Mouse (Mus musculus) embryonic facial prominence, embryonic 10.5 days (tissue): ENCODE data around the gene Hap1. TPM values are rescaled to one million over a fixed set of nuclear protein-coding genes. Genes with fewer than 3 reads are reported as not detected.
"Not testable (repeated sequence)": the region's sequence is repeated elsewhere in the genome, so short reads cannot be mapped to it uniquely, and the experiment has no call there.

Experiments
- DNase-seq: peaks from one replicate; pipeline ENCODE4 v3.0.0-alpha.2; 2017; ENCODE audit warnings: low spot score
- H3K27ac ChIP-seq: fragments of 300-500 bp; sonication (generic); replicated peaks from 2 replicates; pipeline ENCODE4 v1.5.1; 2016; ENCODE audit warnings: mild to moderate bottlenecking
- H3K27me3 ChIP-seq: fragments of 300-500 bp; sonication (generic); replicated peaks from 2 replicates; pipeline ENCODE4 v1.6.1; 2016; ENCODE audit warnings: low read depth, mild to moderate bottlenecking; ENCODE audit not compliant: poor library complexity, severe bottlenecking
- H3K36me3 ChIP-seq: fragments of 300-500 bp; sonication (generic); replicated peaks from 2 replicates; pipeline ENCODE4 v1.6.1; 2016; ENCODE audit warnings: mild to moderate bottlenecking, moderate library complexity
- H3K4me1 ChIP-seq: fragments of 300-500 bp; sonication (generic); 2 replicates; pipeline ENCODE4 v1.6.1; 2016
- H3K4me3 ChIP-seq: fragments of 300-500 bp; sonication (generic); 2 replicates; pipeline ENCODE4 v1.5.1; 2016; ENCODE audit warnings: mild to moderate bottlenecking, moderate library complexity
- H3K9me3 ChIP-seq: fragments of 300-500 bp; sonication (generic); 2 replicates; pipeline ENCODE4 v1.6.1; 2016; ENCODE audit warnings: mild to moderate bottlenecking
- WGBS: fragments of 180-500 bp; shearing (Covaris S2); methylation state at CpG from one replicate; pipeline ENCODE4 v1.1.7; 2016; 5-methylcytosine and 5-hydroxymethylcytosine counted together
- polyA plus RNA-seq: library from polyadenylated mRNA; unstranded; fragments of >200 nt; fragmentation: Nextera tagmentation; extraction: Ambion mirVana; gene quantifications from 2 replicates; pipeline ENCODE4 v1.2.1, GENCODE M21; 2016

Hap1 gene
- polyA plus RNA-seq, 1 experiment from 2014 or later: 14.0 TPM

DNA sequence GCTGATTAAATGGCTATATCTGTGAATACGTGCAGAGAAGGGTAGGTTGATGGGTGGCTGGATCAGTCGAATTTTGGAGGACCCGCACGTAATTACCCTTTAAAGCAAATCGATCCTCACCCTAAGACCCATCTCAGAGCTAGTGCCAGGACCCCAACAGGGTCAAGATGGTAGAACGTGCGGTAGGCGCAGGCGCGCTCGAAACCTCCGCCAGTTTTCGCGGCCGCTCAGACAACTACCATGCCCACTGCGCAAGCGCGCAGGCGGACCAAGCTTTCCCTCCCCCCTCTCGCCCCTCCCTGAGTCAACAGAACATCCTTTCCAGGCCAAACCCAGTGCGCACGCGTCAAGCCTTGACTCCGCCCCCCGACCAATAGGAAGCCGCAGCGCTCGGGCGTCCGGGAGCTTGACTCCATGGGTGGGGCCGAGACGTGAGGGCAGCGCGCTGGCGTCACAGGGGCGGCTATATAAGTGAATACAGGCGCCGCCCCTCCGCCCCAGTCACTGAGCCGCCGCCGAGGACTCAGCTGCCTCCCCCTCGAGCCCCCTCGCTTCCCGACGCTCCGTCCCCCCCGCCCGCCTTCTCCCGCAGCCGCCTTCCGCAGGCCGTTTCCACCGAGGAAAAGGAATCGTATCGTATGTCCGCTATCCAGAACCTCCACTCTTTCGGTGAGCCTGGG, 36.3 kb downstream of the Hap1 start, which contains the start of gene Eif1:
Eif1 (plus strand) TSS at position 394 of the 680 bp plus-strand sequence.
- H3K4me3 ChIP-seq: peak within 1 kb of the TSS; percentile 92
- WGBS: under 1% methylated on average over 58 of the region's 58 CpGs
- H3K9me3 ChIP-seq: no peaks in the 10 kb centered on the region
- H3K36me3 ChIP-seq: peaks cover 24% of the 10 kb centered on the region
- H3K27me3 ChIP-seq: no peaks in the 10 kb centered on the region
- peak within 1 kb of the TSS; percentile 99 for H3K27ac ChIP-seq
- peaks cover 3% of the 10 kb centered on the region for H3K4me1 ChIP-seq
- DNase-seq: peak; percentile 100

DNA sequence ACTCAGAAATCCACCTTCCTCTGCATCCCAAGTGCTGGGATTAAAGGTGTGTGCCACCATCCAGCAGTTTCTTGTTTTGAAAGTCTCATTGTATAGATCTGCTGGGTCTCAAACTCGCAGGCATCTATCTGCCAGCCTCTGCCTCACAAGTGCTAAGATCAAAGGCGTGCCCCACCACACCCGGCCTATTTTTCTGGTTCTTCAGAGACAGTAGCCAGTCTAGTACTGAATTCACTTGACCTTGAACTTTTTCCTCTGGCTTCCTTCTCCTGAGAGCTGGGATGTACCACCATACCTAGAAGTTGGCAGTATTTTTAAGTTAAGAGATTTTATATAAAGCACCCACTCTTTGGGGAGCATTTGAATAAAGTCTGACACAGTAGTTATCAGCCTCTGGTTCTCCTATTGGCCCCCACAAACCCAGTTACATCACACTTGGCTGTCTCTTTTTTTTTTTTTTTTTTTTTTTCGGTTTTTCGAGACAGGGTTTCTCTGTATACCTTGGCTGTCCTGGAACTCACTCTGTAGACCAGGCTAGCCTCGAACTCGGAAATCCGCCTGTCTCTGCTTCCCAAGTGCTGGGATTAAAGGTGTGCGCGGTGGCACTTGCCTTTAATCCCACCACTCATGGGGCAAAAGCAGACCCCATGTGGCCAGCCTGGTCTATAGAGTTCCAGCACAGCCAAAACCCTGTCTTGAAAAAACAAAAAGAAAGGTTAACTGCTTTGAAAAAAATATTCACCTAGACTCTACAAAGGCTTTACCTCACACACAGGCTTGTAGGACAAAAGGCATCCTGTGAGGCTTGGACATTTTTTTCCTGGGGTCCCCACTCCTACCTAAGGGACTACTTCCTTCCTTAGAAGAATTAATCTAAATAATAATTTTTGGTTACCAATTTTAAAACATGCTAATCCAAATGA, 37.1 kb downstream of the Hap1 start:
- WGBS: 88% methylated on average over 10 of the region's 10 CpGs
- Histone ChIP-seq H3K27me3 (no peaks in the 10 kb centered on the region), H3K9me3 (no peaks in the 10 kb centered on the region), H3K4me3 (peak overlapping the region; percentile 92), H3K36me3 (peaks cover 24% of the 10 kb centered on the region), H3K4me1 (peaks cover 3% of the 10 kb centered on the region), H3K27ac (peak overlapping the region; percentile 99)
- DNase-seq: no peak

DNA sequence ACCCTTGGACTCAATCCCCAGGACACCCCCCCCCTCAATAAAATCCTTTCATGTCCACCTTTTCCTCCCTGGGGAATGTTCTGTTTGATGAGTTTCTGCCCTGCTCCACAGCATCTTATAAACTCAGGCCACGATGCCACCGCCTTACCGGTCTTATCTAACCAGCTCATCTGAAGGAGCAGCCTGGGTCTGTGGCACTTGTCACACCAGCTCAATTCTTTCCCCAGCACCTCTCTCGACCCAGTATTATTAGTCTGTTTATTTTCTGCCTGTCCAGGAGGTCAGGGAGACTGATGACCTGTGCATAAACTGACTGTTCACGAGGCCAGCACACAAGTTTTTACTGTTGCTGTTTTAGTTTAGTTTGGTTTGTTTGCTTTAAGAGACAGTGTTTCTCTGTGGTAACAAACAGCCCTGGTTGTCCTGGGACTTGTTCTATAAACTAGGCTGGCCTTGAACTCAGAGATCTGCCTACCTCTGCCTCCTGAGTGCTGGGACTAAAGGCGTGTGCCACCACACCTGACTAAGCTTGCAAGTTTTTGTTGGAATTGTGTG, 38.0 kb downstream of the Hap1 start:
- DNase-seq: no peak
- Histone ChIP-seq H3K27ac (no peak overlapping the region), H3K4me1 (peaks cover 3% of the 10 kb centered on the region), H3K36me3 (peaks cover 24% of the 10 kb centered on the region), H3K9me3 (no peaks in the 10 kb centered on the region), H3K27me3 (no peaks in the 10 kb centered on the region), H3K4me3 (no peak overlapping the region)
- WGBS: 73% methylated on average over 6 of the region's 6 CpGs

DNA sequence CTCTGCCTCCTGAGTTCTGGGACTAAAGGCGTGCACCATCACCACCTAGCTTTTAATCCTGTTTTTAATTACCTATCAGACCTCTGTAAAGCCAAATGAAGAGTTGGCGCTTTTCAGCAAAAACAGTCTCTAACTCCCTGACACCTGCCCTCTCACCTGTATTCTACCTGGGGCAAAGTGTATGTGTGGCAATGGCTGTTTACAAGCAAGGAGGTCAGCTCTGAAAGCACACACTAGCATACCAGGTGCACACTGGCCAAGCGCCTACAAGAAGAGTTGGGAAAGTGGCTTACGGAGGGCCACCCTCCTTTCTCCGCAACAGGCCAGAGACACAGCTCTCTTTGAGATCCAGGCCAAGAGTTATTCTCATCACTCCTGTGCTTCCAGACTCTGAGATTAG, 40.5 kb downstream of the Hap1 start:
- no peak overlapping the region for H3K27ac ChIP-seq
- H3K4me3 ChIP-seq: no peak overlapping the region
- DNase-seq: no peak
- H3K4me1 ChIP-seq: peaks cover 7% of the 10 kb centered on the region
- WGBS: 90% methylated on average over 5 of the region's 5 CpGs
- peaks cover under 1% of the 10 kb centered on the region; the same call in 1 of the 2 replicates for H3K36me3 ChIP-seq
- no peaks in the 10 kb centered on the region for H3K27me3 ChIP-seq
- H3K9me3 ChIP-seq: no peaks in the 10 kb centered on the region

DNA sequence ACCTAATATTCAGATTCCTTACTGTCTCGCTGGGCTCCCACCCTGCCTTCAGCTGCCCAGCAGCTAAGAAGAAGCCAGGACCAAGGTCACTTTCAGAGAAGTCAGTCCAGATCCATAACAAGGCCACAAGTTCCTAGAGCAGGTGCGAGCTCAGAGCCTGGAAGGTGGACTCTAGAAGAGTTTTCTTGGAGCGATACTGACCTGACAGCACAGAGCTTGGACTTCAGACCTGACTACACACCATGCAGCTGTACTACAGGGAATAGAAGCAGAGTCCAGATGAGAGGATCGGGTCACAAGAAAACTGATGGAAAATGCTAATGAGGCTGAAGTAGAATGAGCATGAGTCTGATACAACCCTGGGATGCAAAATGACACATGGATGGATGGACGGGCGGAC, 42.5 kb downstream of the Hap1 start:
- Histone ChIP-seq H3K4me3 (no peak overlapping the region), H3K36me3 (no peaks in the 10 kb centered on the region), H3K4me1 (peaks cover 7% of the 10 kb centered on the region), H3K9me3 (no peaks in the 10 kb centered on the region), H3K27ac (no peak overlapping the region), H3K27me3 (no peaks in the 10 kb centered on the region)
- no peak for DNase-seq
- 91% methylated on average over 6 of the region's 6 CpGs for WGBS

DNA sequence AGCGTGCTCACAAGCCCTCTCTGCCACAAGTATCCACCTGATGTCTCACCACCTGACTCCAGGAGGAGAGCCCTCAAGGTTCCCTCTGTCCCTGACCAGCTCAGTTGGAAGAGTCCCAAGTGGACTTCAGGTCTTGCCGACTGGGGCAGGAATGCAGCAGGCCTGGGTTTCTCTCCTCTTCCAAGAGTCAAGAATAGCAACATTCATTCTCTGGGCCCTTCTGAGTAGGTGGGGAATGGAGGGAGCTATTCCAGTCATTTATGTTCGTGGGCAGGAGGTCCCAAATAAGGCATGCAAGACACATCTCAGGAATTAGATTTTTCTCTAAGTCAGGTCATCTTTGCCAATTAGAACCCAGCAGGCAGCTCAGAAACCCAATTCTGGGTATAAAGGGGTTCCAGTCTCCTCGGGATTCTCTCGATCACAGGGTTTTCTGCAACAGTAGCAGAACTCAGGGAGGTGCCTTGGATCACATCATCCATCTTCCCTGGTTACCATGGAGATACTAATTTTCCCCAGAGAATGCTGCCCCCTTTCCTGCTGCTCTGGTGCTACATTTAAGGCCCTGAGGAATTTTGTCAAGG, 43.7 kb downstream of the Hap1 start:
- no peak for DNase-seq
- no peak overlapping the region for H3K27ac ChIP-seq
- no peaks in the 10 kb centered on the region for H3K27me3 ChIP-seq
- no peak overlapping the region for H3K4me3 ChIP-seq
- H3K9me3 ChIP-seq: no peaks in the 10 kb centered on the region
- no peaks in the 10 kb centered on the region for H3K36me3 ChIP-seq
- WGBS: 47% methylated on average over 5 of the region's 5 CpGs
- H3K4me1 ChIP-seq: peaks cover 7% of the 10 kb centered on the region

DNA sequence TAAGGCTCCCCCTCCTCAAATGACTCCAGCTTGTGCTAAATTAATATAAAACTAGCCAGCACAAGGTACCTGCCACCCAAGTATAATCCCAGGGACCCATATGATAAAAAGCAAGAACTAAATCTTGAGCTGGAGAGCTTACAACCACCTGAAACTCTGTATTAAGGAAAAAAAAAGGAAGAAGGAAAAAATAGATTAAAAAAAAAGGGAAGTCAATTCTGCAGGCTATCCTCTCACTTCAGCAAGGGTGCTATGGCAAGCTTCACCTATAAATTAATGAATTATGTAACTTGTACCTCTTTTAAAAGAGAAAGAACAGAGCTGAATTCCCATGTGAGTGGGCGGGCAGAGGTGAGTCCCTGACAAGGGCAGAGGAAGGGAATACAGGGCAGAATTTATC, 44.3 kb downstream of the Hap1 start:
- H3K27ac ChIP-seq: no peak overlapping the region
- H3K36me3 ChIP-seq: no peaks in the 10 kb centered on the region
- no peak overlapping the region for H3K4me3 ChIP-seq
- H3K4me1 ChIP-seq: peaks cover 7% of the 10 kb centered on the region
- no peaks in the 10 kb centered on the region for H3K9me3 ChIP-seq
- H3K27me3 ChIP-seq: no peaks in the 10 kb centered on the region
- no peak for DNase-seq
- WGBS: 81% methylated on average over 1 of the region's 1 CpGs

DNA sequence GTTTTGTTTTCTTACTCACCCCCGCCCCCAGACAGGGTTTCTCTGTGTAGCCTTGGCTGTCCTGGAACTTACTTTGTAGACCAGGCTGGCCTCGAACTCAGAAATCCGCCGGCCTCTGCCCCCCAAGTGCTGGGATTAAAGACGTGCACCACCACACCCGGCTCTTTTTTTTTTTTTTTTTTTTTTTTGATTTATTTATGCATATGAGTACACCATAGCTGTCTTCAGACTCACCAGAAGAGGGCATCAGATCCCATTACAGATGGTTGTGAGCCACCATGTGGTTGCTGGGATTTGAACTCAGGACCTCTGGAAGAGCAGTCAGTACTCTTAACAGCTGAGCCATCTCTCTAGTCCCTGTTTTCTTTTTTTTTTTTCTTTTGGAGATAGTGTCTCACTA, 47.3 kb downstream of the Hap1 start:
- WGBS: 88% methylated on average over 6 of the region's 6 CpGs

DNA sequence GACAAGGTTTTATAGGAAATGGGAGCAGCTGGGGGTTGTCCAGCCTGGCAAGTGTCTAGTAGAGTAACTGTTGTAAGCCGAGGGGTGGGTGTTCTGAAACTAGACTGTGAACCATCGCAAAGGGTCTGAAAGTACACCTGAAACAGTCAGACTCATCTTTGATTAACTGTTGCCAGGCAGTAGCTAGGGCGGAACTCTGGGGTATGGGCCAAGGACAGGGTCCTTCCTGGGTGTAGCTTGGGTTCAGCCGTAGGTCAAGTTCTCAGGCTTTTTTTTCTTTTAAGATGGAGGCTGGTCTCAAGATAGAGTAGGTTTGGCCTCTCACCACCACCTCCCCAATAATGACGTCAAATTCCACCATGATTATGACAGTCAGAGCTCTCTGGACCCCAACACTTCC, 48.0 kb downstream of the Hap1 start:
- Histone ChIP-seq H3K9me3 (no peaks in the 10 kb centered on the region), H3K4me1 (peaks cover 7% of the 10 kb centered on the region), H3K27ac (no peak overlapping the region), H3K36me3 (no peaks in the 10 kb centered on the region), H3K4me3 (no peak overlapping the region), H3K27me3 (no peaks in the 10 kb centered on the region)
- no peak for DNase-seq
- 90% methylated on average over 5 of the region's 5 CpGs for WGBS

More for the DNA sequence above, 47.3 kb downstream of the Hap1 start:
- not testable (repeated sequence) for H3K9me3 ChIP-seq, H3K27ac ChIP-seq, H3K27me3 ChIP-seq, H3K4me3 ChIP-seq, H3K4me1 ChIP-seq, H3K36me3 ChIP-seq, DNase-seq

DNA sequence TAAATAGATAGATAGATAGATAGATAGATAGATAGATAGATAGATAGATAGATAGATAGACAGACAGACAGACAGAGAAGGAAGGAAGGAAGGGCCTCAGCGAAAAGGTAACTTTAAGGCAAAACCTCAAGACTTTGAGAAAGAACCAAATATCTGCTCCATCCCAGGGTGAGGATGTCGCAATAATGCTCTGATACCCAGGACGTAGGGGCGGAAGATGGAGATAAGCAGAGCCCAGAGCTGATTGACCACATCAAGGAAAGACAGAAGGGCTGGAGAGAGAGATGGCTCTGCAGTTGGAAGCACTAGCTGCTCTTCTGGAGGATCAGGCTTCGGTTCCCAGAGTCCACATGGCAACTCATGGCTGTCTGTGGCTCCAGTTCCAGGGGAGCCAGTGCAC, 54.6 kb downstream of the Hap1 start:
- peaks cover 4% of the 10 kb centered on the region for H3K4me1 ChIP-seq
- H3K36me3 ChIP-seq: no peaks in the 10 kb centered on the region
- H3K27me3 ChIP-seq: peaks cover 3% of the 10 kb centered on the region; the same call in 1 of the 2 replicates
- 91% methylated on average over 5 of the region's 5 CpGs for WGBS
- H3K4me3 ChIP-seq: no peak overlapping the region
- H3K9me3 ChIP-seq: no peaks in the 10 kb centered on the region
- no peak overlapping the region for H3K27ac ChIP-seq
- DNase-seq: no peak

DNA sequence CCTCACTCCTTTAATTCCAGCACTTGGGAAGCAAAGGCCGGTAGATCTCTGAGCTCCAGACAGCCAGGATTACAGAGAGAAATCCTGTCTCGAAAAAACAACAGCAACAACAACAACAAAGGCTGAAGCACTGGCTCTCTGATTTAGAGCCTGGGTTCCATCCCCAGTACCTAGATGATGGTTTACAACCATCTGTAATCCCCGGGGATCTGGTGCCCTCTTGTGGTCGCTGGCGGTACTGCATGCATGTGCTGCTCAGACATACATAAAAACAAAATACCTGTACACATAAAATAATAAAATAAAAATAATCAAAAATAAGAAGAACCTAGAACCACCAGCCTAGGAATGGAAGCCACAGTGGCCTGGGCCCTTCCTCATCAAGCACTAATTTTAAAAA, 55.6 kb downstream of the Hap1 start:
- Histone ChIP-seq H3K9me3 (no peaks in the 10 kb centered on the region), H3K27me3 (peaks cover 3% of the 10 kb centered on the region; the same call in 1 of the 2 replicates), H3K27ac (no peak overlapping the region), H3K4me1 (peaks cover 4% of the 10 kb centered on the region), H3K36me3 (no peaks in the 10 kb centered on the region), H3K4me3 (no peak overlapping the region)
- DNase-seq: peak; percentile 83
- 13% methylated on average over 5 of the region's 5 CpGs for WGBS

DNA sequence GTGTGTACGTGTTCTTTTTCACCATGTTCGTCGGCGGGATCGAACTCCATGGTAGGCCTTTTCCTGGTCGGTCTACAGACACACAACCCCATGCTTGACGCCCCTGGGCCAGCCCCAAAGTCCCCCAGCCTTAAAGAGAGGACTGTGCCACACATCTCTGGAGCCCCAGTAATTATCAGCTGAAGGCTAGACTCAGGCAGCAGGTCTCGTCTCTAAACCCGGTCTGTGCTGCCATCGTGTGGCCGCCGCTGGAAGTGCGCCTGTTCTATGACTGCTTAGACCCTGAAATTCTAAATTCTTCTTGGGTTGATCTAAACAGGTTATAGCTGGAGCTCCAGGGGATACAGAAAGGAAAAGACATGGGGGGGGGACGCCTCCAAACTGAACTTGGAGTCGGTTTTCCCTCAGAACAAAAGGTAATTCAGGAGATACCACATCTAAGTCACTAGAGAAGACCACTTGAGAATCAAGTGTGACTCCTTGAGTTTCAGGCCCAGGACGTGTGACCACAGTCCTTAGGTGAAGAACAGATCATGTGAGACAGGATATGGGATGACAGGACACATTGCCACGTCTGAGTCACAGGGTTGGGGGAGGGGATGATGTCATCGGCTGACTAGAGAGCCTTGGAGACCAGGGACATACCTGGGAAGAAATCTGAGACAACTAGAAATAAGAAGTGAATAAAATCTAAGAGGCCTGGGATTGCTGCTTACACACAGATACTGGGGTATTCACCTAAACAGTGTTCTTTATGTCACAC, 57.5 kb downstream of the Hap1 start:
- peak; percentile 86 for DNase-seq
- H3K27ac ChIP-seq: no peak overlapping the region

More for the DNA sequence above, 57.5 kb downstream of the Hap1 start:
- Histone ChIP-seq H3K4me1 (peaks cover 7% of the 10 kb centered on the region), H3K4me3 (peak overlapping the region; percentile 38), H3K27me3 (peaks cover 3% of the 10 kb centered on the region; the same call in 1 of the 2 replicates), H3K36me3 (no peaks in the 10 kb centered on the region), H3K9me3 (no peaks in the 10 kb centered on the region)
- 19% methylated on average over 18 of the region's 18 CpGs for WGBS
